Mouse (Mus musculus) heart, embryonic 15.5 days (tissue): Measurements from ENCODE around the gene D6Ertd527e. TPM values are rescaled to one million over a fixed set of nuclear protein-coding genes. Genes with fewer than 3 reads are reported as not detected.

ENCODE experiments used
- ATAC-seq: fragments of 200-750 bp; cut with Nextera tagmentation; replicated peaks from 2 replicates; pipeline ENCODE4 v1.8.0; 2017; ENCODE audit warnings: low read depth, moderate TSS enrichment; ENCODE audit not compliant: insufficient number of reproducible peaks, insufficient read depth, low FRiP score
- H3K27ac ChIP-seq: fragments of 300-500 bp; sonication (generic); 2 replicates; pipeline ENCODE4 v1.5.1; 2015; ENCODE audit warnings: mild to moderate bottlenecking, inconsistent platforms
- H3K27me3 ChIP-seq: fragments of 300-500 bp; sonication (generic); 2 replicates; pipeline ENCODE4 v1.6.1; 2015; ENCODE audit warnings: inconsistent platforms
- H3K36me3 ChIP-seq: fragments of 300-500 bp; sonication (generic); 2 replicates; pipeline ENCODE4 v1.6.1; 2015; ENCODE audit warnings: mild to moderate bottlenecking, inconsistent platforms
- H3K4me1 ChIP-seq: fragments of 300-500 bp; sonication (generic); replicated peaks from 2 replicates; pipeline ENCODE4 v1.6.1; 2015; ENCODE audit warnings: inconsistent platforms
- H3K4me2 ChIP-seq: fragments of 300-500 bp; sonication (generic); 2 replicates; pipeline ENCODE4 v1.6.1; 2015; ENCODE audit warnings: inconsistent platforms, mild to moderate bottlenecking, moderate library complexity
- H3K4me3 ChIP-seq: fragments of 300-500 bp; sonication (generic); 2 replicates; pipeline ENCODE4 v1.5.1; 2015; ENCODE audit warnings: mild to moderate bottlenecking, inconsistent platforms
- H3K9ac ChIP-seq: fragments of 300-500 bp; sonication (generic); 2 replicates; pipeline ENCODE4 v1.6.1; 2015; ENCODE audit warnings: mild to moderate bottlenecking, inconsistent platforms
- H3K9me3 ChIP-seq: fragments of 300-500 bp; sonication (generic); replicated peaks from 2 replicates; pipeline ENCODE4 v1.6.1; 2016; ENCODE audit warnings: inconsistent platforms
- WGBS: fragments of 180-500 bp; shearing (Covaris S2); methylation state at CpG from one replicate; pipeline ENCODE4 v1.1.7; 2015; ENCODE audit warnings: mixed read lengths; 5-methylcytosine and 5-hydroxymethylcytosine counted together
- polyA plus RNA-seq: library from polyadenylated mRNA; unstranded; fragments of >200 nt; fragmentation: Nextera tagmentation; extraction: Ambion mirVana; gene quantifications from 2 replicates; pipeline ENCODE4 v1.2.1, GENCODE M21; 2015

The D6Ertd527e gene
- polyA plus RNA-seq, 1 experiment from 2014 or later: 0.09 TPM

DNA sequence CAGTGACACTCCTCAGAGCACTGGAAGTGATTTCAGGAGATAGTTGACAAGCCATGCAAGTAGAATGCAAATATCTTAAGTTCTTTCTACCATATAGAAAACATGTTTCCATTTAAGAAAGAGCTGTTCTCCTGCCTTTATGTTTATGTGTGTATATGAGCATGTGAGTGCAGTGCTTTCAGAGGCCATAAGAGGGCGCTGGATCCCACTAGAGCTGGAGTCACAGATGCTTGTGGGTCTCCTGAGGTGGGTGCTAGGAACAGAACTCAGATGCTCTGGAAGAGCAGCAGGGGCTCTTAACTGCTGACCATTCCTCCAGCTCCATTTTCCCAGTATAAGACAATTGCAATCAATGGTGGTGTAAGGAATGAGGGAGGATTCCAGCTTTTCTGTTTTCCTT lies 26.5 kb downstream of the D6Ertd527e start:
- 63% methylated on average over 1 of the region's 1 CpGs for WGBS
- Histone ChIP-seq H3K4me2 (no peak overlapping the region), H3K4me1 (peaks cover 6% of the 10 kb centered on the region), H3K27ac (no peak overlapping the region), H3K4me3 (no peak overlapping the region), H3K27me3 (no peaks in the 10 kb centered on the region), H3K9me3 (no peaks in the 10 kb centered on the region), H3K36me3 (no peaks in the 10 kb centered on the region), H3K9ac (no peak overlapping the region)
- ATAC-seq: no peak

- Histone ChIP-seq H3K9me3 (no peaks in the 10 kb centered on the region), H3K36me3 (0 out of 2 replicates have a peak, but pooled peaks cover 3% of the 10 kb centered on the region), H3K4me2 (no peak overlapping the region), H3K4me3 (no peak overlapping the region), H3K27me3 (no peaks in the 10 kb centered on the region), H3K4me1 (no peaks in the 10 kb centered on the region), H3K9ac (no peak overlapping the region), H3K27ac (no peak overlapping the region)
- ATAC-seq: no peak
- WGBS: 84% methylated on average over 3 of the region's 3 CpGs
These were observed 29.0 kb downstream of the D6Ertd527e start for GRCm38 (mm10) chr6:87133520-87133919.

DNA sequence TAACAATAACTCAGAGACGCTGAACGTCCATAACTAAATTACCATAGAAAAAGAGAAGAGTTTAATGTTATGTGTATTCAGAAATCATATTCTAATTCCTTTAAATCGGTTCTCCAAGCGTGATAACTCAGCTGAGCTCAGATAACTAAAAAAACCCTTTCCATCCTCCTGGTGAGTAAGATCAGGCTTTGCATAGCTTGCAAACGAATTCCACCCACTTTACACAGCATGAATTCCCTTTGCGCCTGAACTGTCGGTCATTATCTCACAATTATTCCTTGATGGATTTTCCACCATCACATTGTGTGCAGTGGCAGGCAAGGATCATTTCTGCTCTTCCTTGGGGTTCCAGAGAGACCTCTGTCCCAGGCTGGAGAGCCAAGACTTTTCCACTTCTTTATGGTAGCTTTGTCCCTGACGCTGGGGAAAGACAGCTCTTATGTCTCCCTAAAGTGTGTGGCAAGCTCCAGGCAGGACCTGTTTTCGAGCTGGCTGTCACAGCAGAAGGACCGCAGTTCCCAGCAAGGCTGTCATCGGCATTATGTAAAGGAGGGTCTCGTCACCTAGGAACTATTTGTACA lies 29.5 kb downstream of the D6Ertd527e start:
- Histone ChIP-seq H3K9ac (no peak overlapping the region), H3K9me3 (no peaks in the 10 kb centered on the region), H3K27ac (no peak overlapping the region), H3K27me3 (no peaks in the 10 kb centered on the region), H3K36me3 (0 out of 2 replicates have a peak, but pooled peaks cover 3% of the 10 kb centered on the region), H3K4me2 (no peak overlapping the region), H3K4me1 (no peaks in the 10 kb centered on the region), H3K4me3 (no peak overlapping the region)
- 62% methylated on average over 12 of the region's 12 CpGs for WGBS
- no peak for ATAC-seq

- WGBS: 69% methylated on average over 5 of the region's 5 CpGs
- H3K36me3 ChIP-seq: 0 out of 2 replicates have a peak, but pooled peaks cover 3% of the 10 kb centered on the region
- peaks cover 3% of the 10 kb centered on the region; the same call in 1 of the 2 replicates for H3K4me1 ChIP-seq
- H3K27me3 ChIP-seq: no peaks in the 10 kb centered on the region
- H3K9ac ChIP-seq: no peak overlapping the region
- H3K9me3 ChIP-seq: no peaks in the 10 kb centered on the region
- H3K4me2 ChIP-seq: no peak overlapping the region
- no peak overlapping the region for H3K4me3 ChIP-seq
- H3K27ac ChIP-seq: no peak overlapping the region
- ATAC-seq: no peak
These were observed 33.9 kb downstream of the D6Ertd527e start for GRCm38 (mm10) chr6:87138479-87138878.

- peaks cover 3% of the 10 kb centered on the region; the same call in 1 of the 2 replicates for H3K4me1 ChIP-seq
- no peak overlapping the region for H3K27ac ChIP-seq
- 0 out of 2 replicates have a peak, but pooled peaks cover 3% of the 10 kb centered on the region for H3K36me3 ChIP-seq
- no peak for ATAC-seq
- no peak overlapping the region for H3K4me3 ChIP-seq
- no peak overlapping the region for H3K9ac ChIP-seq
- H3K27me3 ChIP-seq: no peaks in the 10 kb centered on the region
- H3K4me2 ChIP-seq: no peak overlapping the region
- WGBS: 66% methylated on average over 12 of the region's 12 CpGs
- no peaks in the 10 kb centered on the region for H3K9me3 ChIP-seq
These were observed 35.4 kb downstream of the D6Ertd527e start for GRCm38 (mm10) chr6:87139796-87140553.

- Histone ChIP-seq H3K36me3 (no peaks in the 10 kb centered on the region), H3K4me2 (no peak overlapping the region), H3K27me3 (no peaks in the 10 kb centered on the region), H3K27ac (no peak overlapping the region), H3K9me3 (no peaks in the 10 kb centered on the region), H3K9ac (no peak overlapping the region), H3K4me1 (peaks cover 3% of the 10 kb centered on the region; the same call in 1 of the 2 replicates), H3K4me3 (no peak overlapping the region)
- ATAC-seq: no peak
- WGBS: 51% methylated on average over 5 of the region's 5 CpGs
These were observed 37.7 kb downstream of the D6Ertd527e start for GRCm38 (mm10) chr6:87142239-87142638.

DNA sequence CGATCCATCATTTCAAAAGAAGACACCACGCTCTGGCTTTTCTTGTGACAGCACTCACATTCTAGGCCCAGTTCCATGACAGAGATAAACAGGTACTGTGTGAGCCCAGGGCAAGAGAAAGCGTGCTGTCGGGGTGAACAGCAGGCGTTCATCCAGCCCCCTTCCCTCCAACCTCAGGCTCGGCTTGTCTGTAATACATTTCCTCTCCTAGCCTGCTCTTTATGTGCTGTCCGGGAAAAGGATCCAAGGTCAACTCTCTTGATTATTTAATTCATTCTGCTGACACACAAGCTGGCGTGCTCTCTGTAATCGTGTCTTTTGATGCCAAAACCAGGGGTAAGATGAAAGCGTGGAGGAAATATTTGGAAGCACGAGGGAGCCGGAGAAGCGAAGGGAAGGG lies 39.0 kb downstream of the D6Ertd527e start:
- WGBS: 55% methylated on average over 13 of the region's 13 CpGs
- ATAC-seq: 0 out of 2 replicates have a peak, but pooled peaks have one; percentile 35

DNA sequence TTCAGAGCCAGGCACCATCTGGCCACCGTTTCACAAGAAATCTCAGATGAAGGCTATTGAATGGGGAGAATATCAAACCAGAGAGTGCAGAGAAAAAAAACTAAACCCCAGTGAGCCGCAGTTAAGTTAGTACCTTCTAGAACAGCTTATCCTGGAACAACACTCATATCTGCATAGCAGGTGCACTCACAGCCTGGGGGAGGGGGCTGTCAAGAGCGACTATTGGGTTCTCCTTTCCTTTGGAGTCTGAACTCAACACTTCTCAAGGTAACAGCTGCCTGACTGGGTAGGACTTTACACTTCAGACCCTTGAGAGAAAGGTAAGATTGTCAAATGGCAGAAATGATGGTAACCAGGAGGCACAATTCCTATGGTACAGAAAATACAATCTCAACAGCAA lies 43.4 kb downstream of the D6Ertd527e start:
- H3K36me3 ChIP-seq: no peaks in the 10 kb centered on the region
- no peaks in the 10 kb centered on the region for H3K9me3 ChIP-seq
- no peak overlapping the region for H3K9ac ChIP-seq
- H3K27me3 ChIP-seq: no peaks in the 10 kb centered on the region
- no peak overlapping the region for H3K4me2 ChIP-seq
- H3K4me3 ChIP-seq: no peak overlapping the region
- H3K4me1 ChIP-seq: no peaks in the 10 kb centered on the region; the same call in 1 of the 2 replicates
- ATAC-seq: no peak
- H3K27ac ChIP-seq: no peak overlapping the region
- WGBS: 54% methylated on average over 3 of the region's 3 CpGs

More for the DNA sequence above, 39.0 kb downstream of the D6Ertd527e start:
- Histone ChIP-seq H3K9ac (no peak overlapping the region), H3K4me3 (no peak overlapping the region), H3K9me3 (no peaks in the 10 kb centered on the region), H3K4me1 (peaks cover 3% of the 10 kb centered on the region; the same call in 1 of the 2 replicates), H3K27ac (0 out of 2 replicates have a peak overlapping the region, but pooled peaks have one; percentile 27), H3K36me3 (no peaks in the 10 kb centered on the region), H3K4me2 (no peak overlapping the region), H3K27me3 (no peaks in the 10 kb centered on the region)

DNA sequence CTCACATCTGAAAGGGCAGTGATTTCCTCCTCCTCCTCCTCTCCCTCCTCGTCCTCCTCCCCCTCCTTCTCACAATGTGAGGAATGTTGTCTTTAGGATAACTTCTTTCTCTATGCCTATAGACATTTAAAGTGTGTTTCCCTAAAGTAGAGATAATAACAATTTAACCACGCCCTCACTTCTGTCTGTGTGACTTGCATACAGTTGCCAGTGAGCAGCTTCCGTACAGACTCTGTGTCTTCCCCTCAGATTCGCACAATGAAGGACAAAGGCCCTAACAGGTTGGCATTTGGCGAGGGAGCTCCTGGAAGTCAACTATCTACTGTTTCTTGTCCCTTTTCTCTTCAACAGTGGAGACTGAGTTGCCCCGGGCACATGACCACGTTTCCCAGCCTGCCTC lies 45.9 kb downstream of the D6Ertd527e start:
- no peaks in the 10 kb centered on the region for H3K9me3 ChIP-seq
- H3K36me3 ChIP-seq: no peaks in the 10 kb centered on the region
- H3K27ac ChIP-seq: no peak overlapping the region
- no peak for ATAC-seq
- peaks cover 4% of the 10 kb centered on the region; the same call in 1 of the 2 replicates for H3K4me1 ChIP-seq
- no peak overlapping the region for H3K4me2 ChIP-seq
- WGBS: 64% methylated on average over 7 of the region's 7 CpGs
- H3K9ac ChIP-seq: no peak overlapping the region
- H3K27me3 ChIP-seq: no peaks in the 10 kb centered on the region
- no peak overlapping the region for H3K4me3 ChIP-seq

GRCm38 (mm10) chr6:87151427-87151826 lies 46.9 kb downstream of the D6Ertd527e start:
- no peak overlapping the region for H3K4me2 ChIP-seq
- no peak overlapping the region for H3K9ac ChIP-seq
- 90% methylated on average over 8 of the region's 8 CpGs for WGBS
- no peak overlapping the region for H3K27ac ChIP-seq
- no peaks in the 10 kb centered on the region for H3K36me3 ChIP-seq
- H3K4me1 ChIP-seq: peaks cover 4% of the 10 kb centered on the region; the same call in 1 of the 2 replicates
- no peaks in the 10 kb centered on the region for H3K9me3 ChIP-seq
- no peaks in the 10 kb centered on the region for H3K27me3 ChIP-seq
- no peak overlapping the region for H3K4me3 ChIP-seq
- no peak for ATAC-seq

GRCm38 (mm10) chr6:87152461-87153230 lies 48.1 kb downstream of the D6Ertd527e start:
- Histone ChIP-seq H3K9ac (0 out of 2 replicates have a peak overlapping the region, but pooled peaks have one; percentile 10), H3K27me3 (no peaks in the 10 kb centered on the region), H3K36me3 (no peaks in the 10 kb centered on the region), H3K9me3 (no peaks in the 10 kb centered on the region), H3K27ac (0 out of 2 replicates have a peak overlapping the region, but pooled peaks have one; percentile 6), H3K4me3 (no peak overlapping the region), H3K4me1 (peaks cover 4% of the 10 kb centered on the region; the same call in 1 of the 2 replicates), H3K4me2 (no peak overlapping the region)
- ATAC-seq: no peak
- 55% methylated on average over 21 of the region's 21 CpGs for WGBS
